Comparison of ENCODE assay signal across 8 mouse cellular contexts in the genomic region with DNA sequence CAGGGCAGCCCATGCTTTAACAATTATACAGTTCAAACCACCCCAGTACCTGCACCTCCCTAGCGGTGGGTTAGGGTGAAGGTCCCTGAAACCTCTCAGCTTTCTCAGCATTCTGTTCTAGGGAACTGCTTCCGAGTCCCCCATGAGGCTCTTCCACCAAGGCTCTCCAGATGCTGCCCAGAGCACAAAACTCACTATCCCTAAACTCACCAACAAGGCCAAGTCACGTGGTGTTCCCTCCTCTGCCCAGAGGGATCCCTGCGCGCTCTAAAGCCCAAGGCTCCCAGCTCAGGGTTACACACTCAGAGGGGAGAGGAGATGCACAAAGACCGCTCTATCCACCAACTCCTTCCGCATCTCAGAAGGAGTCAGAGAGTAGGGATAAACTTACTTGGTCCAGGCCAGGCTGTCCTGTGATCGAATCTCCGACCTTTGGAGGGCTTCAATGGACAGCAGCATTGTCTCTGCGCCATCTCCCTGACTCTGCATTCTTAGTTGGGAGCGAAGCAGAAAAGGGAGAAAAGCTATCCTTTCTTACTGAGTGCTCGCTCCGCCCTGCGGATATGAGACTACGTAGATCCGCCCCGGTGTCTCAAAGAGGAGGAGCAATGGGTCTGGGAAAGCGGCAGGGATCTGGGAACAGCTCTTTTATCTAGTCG.
DNase-seq lines count a peak whose midpoint lies in the region; ATAC-seq lines count a peak whose summit lies in the region.

No protein-coding gene starts in this region.

- H3K4me1 ChIP-seq in hindbrain, embryonic 11.5 days (replicated peaks; ENCODE audit: control insufficient read depth, insufficient read depth, low read length): no peaks in the 10 kb centered on the region
- no peaks in the 10 kb centered on the region for H3K4me1 ChIP-seq in lung, embryonic 16.5 days (replicated peaks; ENCODE audit: control insufficient read depth, insufficient read depth, low read length)

- no peaks in the 10 kb centered on the region for H3K27me3 ChIP-seq in hindbrain, embryonic 11.5 days (ENCODE audit: control insufficient read depth, insufficient read depth, low read length)
- H3K27me3 ChIP-seq in lung, embryonic 16.5 days (ENCODE audit: control insufficient read depth, insufficient read depth, low read depth, low read length): no peaks in the 10 kb centered on the region

- peak overlapping the region; percentile 46 for H3K4me3 ChIP-seq in hindbrain, embryonic 11.5 days (ENCODE audit: low read depth, low read length)
- H3K4me3 ChIP-seq in lung, embryonic 16.5 days (ENCODE audit: low read length): peak overlapping the region; percentile 64

- H3K4me2 ChIP-seq in hindbrain, embryonic 11.5 days (replicated peaks; ENCODE audit: low read depth, low read length): peak overlapping the region; percentile 34
- peak overlapping the region; percentile 60 for H3K4me2 ChIP-seq in lung, embryonic 16.5 days (ENCODE audit: low read depth, low read length)

- WGBS in hindbrain, embryonic 11.5 days: 8% methylated on average over 19 of the region's 19 CpGs
- WGBS in lung, embryonic 16.5 days: 13% methylated on average over 17 of the region's 19 CpGs

- no peaks in the 10 kb centered on the region for H3K9me3 ChIP-seq in hindbrain, embryonic 11.5 days (ENCODE audit: control insufficient read depth, low read length)
- no peaks in the 10 kb centered on the region for H3K9me3 ChIP-seq in lung, embryonic 16.5 days (ENCODE audit: control insufficient read depth, low read length)

- peak overlapping the region; percentile 60 for H3K9ac ChIP-seq in hindbrain, embryonic 11.5 days (ENCODE audit: low read depth, low read length)
- peak overlapping the region; percentile 71 for H3K9ac ChIP-seq in lung, embryonic 16.5 days (ENCODE audit: low read length)

- DNase-seq in T-cell, adult 2 months (ENCODE audit: low spot score): peak; percentile 8
- DNase-seq in cerebellum, postnatal 10 days: peak; percentile 67 to 70
- DNase-seq in frontal cortex, adult 2 months (ENCODE audit: extremely low spot score in 1 of 2, low spot score in 1 of 2): peak; percentile 33 to 77
- peak; percentile 69 for DNase-seq in hindbrain, embryonic 11.5 days (ENCODE audit: low spot score)
- peak; percentile 31 to 61 for DNase-seq in layer of hippocampus, postnatal 10 days (ENCODE audit: low spot score in 2 of 2)
- DNase-seq in ovary, postnatal 14 days (ENCODE audit: low spot score): peak; percentile 23
- DNase-seq in urinary bladder, postnatal 14 days (ENCODE audit: low spot score): peak; percentile 41

- H3K36me3 ChIP-seq in hindbrain, embryonic 11.5 days (ENCODE audit: control insufficient read depth, insufficient read depth, low read length): no peaks in the 10 kb centered on the region
- H3K36me3 ChIP-seq in lung, embryonic 16.5 days (ENCODE audit: control insufficient read depth, insufficient read depth, low read length): no peaks in the 10 kb centered on the region

- H3K27ac ChIP-seq in hindbrain, embryonic 11.5 days (ENCODE audit: low read depth, low read length): peak overlapping the region; percentile 76
- H3K27ac ChIP-seq in lung, embryonic 16.5 days (ENCODE audit: low read length): peak overlapping the region; percentile 91

- peak; percentile 97 for ATAC-seq in hindbrain, embryonic 11.5 days (ENCODE audit: low FRiP score)
- peak; percentile 96 for ATAC-seq in lung, embryonic 16.5 days (ENCODE audit: low read depth)

Comparison
In these comparisons a context has a peak if more than half of its experiments do, and no peak if none do; other contexts are left out.
1. Peak in every context shown above with its lines: DNase-seq, ATAC-seq, H3K4me3 ChIP-seq and H3K27ac ChIP-seq.
2. DNase-seq: peak in every context shown above with its lines; median percentile 69 in hindbrain, embryonic 11.5 days; 68 in cerebellum, postnatal 10 days; 55 in frontal cortex, adult 2 months; 46 in layer of hippocampus, postnatal 10 days; 41 in urinary bladder, postnatal 14 days; 23 in ovary, postnatal 14 days; 8 in T-cell, adult 2 months.